Mouse (Mus musculus): Measurements from ENCODE around the gene Cd38. TPM values are rescaled to one million over a fixed set of nuclear protein-coding genes. Genes with fewer than 3 reads are reported as not detected.
"Not testable (repeated sequence)": the region's sequence is repeated elsewhere in the genome, so short reads cannot be mapped to it uniquely, and the experiment has no call there.

Cd38 gene
- polyA plus RNA-seq, 1 experiment from 2014 or later: 6.6 TPM

DNA sequence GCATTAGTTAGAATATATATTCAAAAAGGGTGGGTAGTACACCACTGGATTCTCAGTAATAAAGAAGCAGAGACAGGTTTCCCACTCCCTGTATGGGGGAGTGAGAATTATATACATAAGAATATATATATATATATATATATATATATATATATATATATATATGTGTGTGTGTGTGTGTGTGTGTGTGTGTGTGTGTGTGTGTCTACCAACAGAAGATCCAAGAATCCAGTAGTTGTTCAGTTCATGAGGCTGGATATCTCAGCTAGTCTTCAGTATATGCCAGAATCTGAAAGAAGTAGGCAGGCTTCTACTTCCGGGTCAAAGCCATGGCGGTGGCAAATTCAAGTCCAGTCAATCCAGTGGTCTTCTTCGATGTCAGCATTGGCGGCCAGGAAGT lies 44.5 kb downstream of the Cd38 start, which contains the start of gene Gm7879:
TSS of gene Gm7879 (plus strand) at position 301 of the 400 bp plus-strand sequence.
- not testable (repeated sequence) for H3K27ac ChIP-seq (replicated peaks); H3K9me3 ChIP-seq (replicated peaks); H3K4me3 ChIP-seq; H3K27me3 ChIP-seq (ENCODE audit: low read depth, poor library complexity, severe bottlenecking); DNase-seq (ENCODE audit: low spot score); H3K4me1 ChIP-seq; H3K36me3 ChIP-seq
- 93% methylated on average over 4 of the region's 4 CpGs for WGBS

DNA sequence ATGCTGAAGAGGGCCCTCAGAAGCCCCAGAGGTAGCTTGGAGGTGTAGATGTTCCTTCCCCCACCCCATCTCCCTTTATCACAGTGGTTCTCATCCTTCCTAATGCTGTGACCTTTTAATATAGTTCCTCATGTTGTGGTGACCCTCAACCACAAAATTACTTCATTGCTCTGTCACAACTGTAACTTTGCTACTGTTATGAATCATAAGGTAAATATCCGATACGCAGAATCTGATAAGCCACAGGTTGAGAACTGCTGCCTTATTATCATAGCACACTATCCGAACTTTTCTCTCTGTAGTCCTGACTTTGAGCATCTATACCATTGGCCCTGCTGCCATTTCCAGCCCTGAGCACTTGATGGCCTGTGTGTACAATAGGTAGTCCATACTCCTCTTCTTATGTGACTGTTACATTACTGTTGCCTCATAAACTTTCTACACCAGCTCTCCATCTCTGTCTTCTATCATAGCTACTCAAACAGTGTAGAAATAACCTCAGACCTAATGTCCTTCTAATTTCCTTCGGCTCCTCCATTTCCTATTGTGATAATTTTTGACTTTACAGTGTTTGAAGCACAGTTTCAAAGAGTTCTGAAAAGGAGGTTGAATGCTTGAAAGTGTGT lies 47.0 kb downstream of the Cd38 start:
- WGBS: 93% methylated on average over 4 of the region's 4 CpGs

DNA sequence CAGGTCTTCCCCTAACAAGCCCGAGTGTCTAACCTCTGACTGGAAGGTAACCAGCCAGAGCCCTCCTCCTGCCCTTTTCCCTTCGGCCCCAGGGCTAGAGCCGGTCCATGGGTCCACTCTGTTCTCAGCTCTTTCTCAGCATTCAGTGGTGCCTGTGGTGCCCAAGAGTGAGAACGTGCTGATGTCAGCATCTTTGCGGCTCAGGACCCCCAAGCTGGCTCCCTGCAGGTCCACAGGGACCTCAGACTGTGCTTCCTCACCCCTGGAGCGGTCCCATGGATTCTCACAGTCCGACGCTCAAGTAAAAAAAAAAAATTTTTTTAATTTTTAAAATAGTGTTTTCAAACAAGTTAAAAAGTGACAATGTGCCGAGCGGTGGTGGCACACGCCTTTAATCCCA lies 53.5 kb downstream of the Cd38 start:
- DNase-seq (ENCODE audit: low spot score): no peak
- Histone ChIP-seq H3K9me3 (replicated peaks) (no peaks in the 10 kb centered on the region), H3K27me3 (ENCODE audit: low read depth, poor library complexity, severe bottlenecking) (no peaks in the 10 kb centered on the region), H3K4me1 (peaks cover 3% of the 10 kb centered on the region; the same call in 1 of the 2 replicates), H3K36me3 (no peaks in the 10 kb centered on the region), H3K27ac (replicated peaks) (no peak overlapping the region), H3K4me3 (no peak overlapping the region)
- 94% methylated on average over 11 of the region's 11 CpGs for WGBS

More for the DNA sequence above, 47.0 kb downstream of the Cd38 start:
- Histone ChIP-seq H3K9me3 (replicated peaks) (no peaks in the 10 kb centered on the region), H3K4me1 (peaks cover 4% of the 10 kb centered on the region; the same call in 1 of the 2 replicates), H3K27ac (replicated peaks) (no peak overlapping the region), H3K4me3 (no peak overlapping the region), H3K36me3 (no peaks in the 10 kb centered on the region), H3K27me3 (ENCODE audit: low read depth, poor library complexity, severe bottlenecking) (no peaks in the 10 kb centered on the region)
- no peak for DNase-seq (ENCODE audit: low spot score)

DNA sequence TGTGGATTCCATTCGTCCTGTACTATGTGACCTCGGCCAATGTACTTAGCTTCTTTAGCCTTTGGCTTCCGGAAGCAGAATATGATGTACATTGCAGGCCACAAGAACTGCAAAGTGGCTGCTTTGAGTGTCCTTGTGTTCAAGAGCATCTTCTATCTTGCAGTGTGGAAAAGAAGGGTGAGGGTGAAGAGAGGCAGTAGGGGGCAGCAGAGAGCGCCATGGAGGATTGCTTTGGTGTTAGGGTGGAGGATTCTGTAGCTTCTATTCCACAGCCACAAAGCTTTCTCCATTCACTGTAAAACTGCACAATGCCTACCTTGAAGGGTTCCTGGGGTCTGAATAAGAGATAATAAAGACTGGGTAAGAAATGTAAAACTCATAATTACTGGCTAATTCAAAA lies 55.6 kb downstream of the Cd38 start:
- WGBS: 31% methylated on average over 4 of the region's 4 CpGs
- H3K27me3 ChIP-seq (ENCODE audit: low read depth, poor library complexity, severe bottlenecking): no peaks in the 10 kb centered on the region
- H3K4me3 ChIP-seq: no peak overlapping the region
- no peaks in the 10 kb centered on the region for H3K36me3 ChIP-seq
- H3K27ac ChIP-seq (replicated peaks): no peak overlapping the region
- H3K9me3 ChIP-seq (replicated peaks): no peaks in the 10 kb centered on the region
- H3K4me1 ChIP-seq: no peaks in the 10 kb centered on the region
- peak; percentile 55 for DNase-seq (ENCODE audit: low spot score)

DNA sequence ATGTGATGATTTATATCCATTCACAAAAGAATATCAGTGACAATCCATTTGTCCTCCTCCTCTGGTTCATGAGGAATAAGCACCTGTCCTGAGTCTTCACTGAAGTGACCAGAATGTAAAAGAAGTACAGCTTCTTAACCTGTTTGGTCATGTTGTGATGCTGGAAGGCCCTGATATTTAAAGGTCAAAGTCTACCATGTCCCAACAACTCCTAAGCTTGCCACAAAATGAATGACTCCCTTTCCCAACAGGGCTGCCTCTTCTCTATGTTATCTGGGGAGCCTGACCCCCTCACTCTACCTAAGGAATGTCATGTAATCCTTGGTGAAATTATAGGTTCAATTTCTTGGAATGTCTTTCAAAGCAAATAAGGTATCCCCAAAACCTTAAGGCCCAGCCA lies 59.4 kb downstream of the Cd38 start:
- Histone ChIP-seq H3K4me1 (no peaks in the 10 kb centered on the region), H3K36me3 (no peaks in the 10 kb centered on the region), H3K27ac (replicated peaks) (no peak overlapping the region), H3K27me3 (ENCODE audit: low read depth, poor library complexity, severe bottlenecking) (no peaks in the 10 kb centered on the region), H3K9me3 (replicated peaks) (no peaks in the 10 kb centered on the region), H3K4me3 (no peak overlapping the region)
- no peak for DNase-seq (ENCODE audit: low spot score)

DNA sequence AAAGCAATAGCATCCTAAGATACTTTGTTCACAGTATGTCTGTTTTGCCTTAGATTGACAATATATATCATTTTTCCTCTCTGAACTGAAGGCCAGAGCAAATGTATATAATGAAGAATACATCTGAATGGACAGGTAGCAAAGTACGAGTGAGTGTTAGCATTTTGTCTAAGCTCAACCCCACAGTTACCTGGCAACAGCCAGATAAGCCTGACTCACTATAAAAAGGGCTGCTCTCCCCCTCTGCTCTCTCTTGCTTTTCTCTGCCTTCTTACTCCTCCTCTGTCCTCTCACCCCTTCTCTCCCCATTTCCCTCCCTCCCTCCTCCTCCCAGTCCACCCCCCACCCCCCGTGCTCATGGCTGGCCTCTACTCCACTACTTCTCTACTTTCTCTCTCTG lies 64.9 kb downstream of the Cd38 start:
- Histone ChIP-seq H3K4me3 (no peak overlapping the region), H3K9me3 (replicated peaks) (no peaks in the 10 kb centered on the region), H3K27ac (replicated peaks) (no peak overlapping the region), H3K4me1 (no peaks in the 10 kb centered on the region), H3K27me3 (ENCODE audit: low read depth, poor library complexity, severe bottlenecking) (no peaks in the 10 kb centered on the region), H3K36me3 (no peaks in the 10 kb centered on the region)
- no peak for DNase-seq (ENCODE audit: low spot score)
- 49% methylated on average over 2 of the region's 2 CpGs for WGBS

DNA sequence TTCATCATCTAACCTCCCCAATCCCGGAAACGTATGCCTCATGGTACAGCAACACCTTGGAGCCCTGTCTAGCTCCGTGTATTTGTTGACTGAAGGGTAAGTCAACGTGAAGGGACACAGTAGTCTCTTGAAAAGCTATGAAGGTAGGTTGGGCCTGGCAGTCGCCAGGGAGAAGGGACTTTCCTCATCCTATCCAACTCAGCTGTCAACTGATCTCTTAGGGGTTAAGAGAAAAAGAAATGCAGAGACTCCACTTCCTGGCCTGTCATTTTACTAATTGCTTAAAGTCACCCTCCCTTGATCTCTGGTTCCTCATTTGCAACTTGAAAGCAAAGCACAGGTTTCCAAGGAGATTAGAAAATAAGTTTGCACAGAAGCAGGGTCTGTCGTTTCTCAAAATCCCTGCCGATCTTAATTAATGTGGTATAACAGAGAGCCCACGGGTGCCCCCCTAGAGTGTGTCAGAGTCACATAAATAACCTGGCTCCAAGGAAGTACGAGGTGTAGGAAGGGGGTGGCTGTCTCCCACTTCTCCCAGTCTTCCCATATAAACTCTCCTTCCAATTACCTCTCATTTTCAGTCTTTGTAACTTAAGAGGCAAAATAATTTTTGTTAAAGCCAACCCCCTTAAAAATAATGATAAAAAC lies 79.1 kb downstream of the Cd38 start:
- Histone ChIP-seq H3K36me3 (no peaks in the 10 kb centered on the region), H3K27me3 (ENCODE audit: low read depth, poor library complexity, severe bottlenecking) (peaks cover 14% of the 10 kb centered on the region; the same call in 1 of the 2 replicates), H3K27ac (replicated peaks) (peak overlapping the region; percentile 68), H3K4me1 (peaks cover 20% of the 10 kb centered on the region), H3K4me3 (peak overlapping the region; percentile 54), H3K9me3 (replicated peaks) (no peaks in the 10 kb centered on the region)
- WGBS: 43% methylated on average over 9 of the region's 9 CpGs
- DNase-seq (ENCODE audit: low spot score): no peak

DNA sequence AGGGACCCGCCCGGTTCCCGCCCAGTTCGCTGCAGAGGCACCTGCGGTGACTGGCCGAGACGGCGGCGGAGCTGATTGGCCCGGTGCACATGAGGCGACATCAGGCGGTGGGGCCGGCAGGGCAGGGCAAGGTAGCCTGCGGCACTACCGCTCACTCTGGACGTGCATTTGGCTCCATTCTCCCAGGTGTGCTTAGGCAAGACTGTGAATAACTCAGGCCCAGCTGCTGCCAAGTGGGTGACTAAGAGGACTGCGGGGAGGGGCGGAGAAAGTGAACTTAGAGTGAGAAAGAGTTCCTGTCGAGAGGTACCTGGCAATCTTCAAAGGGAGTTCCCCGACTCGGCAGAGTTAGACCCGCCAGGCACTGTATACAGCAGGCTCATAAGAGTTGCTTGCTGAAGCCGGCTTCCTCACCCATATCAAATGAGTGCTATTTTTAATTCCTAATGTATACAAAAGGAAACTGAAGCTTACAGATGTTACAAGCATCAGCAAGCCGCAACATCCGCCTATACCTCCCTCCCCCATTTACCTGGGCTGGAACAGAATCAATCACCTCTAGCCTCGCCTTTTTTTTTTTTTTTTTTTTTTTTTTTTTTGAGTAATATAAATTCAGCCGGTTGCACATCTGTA lies 79.9 kb downstream of the Cd38 start:
- 4% methylated on average over 27 of the region's 27 CpGs for WGBS
- Histone ChIP-seq H3K4me1 (peaks cover 20% of the 10 kb centered on the region), H3K36me3 (no peaks in the 10 kb centered on the region), H3K9me3 (replicated peaks) (no peaks in the 10 kb centered on the region), H3K4me3 (peak overlapping the region; percentile 54), H3K27ac (replicated peaks) (peak overlapping the region; percentile 68), H3K27me3 (ENCODE audit: low read depth, poor library complexity, severe bottlenecking) (peaks cover 14% of the 10 kb centered on the region; the same call in 1 of the 2 replicates)
- peak; percentile 61 for DNase-seq (ENCODE audit: low spot score)

DNA sequence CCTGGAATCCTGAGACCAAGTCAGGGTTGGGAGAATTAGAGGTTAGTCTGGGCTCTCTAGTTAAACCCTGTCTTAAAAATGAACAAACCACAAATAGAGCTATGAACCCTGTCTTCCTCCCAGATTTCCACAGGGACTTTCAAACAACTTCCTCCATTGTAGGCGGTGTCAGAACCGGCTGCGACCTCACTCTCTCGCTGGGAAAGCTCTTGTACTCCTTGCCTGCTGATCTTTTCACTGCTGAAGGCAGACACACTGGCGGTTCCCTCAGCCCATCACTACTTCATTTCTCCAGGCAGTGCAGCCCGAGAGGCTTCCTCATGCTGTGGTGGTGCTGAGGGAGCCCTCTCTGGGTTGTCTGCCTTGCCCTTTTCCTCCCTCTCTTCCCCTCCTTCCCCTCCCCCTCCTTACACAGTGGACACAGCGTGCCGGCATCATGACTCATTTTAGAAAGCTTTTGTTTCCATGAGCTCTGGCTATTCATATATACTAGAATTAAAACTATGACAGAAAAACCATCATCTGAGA lies 80.5 kb downstream of the Cd38 start:
- H3K27ac ChIP-seq (replicated peaks): peak overlapping the region; percentile 46; the same call in 1 of the 2 replicates
- peak overlapping the region; percentile 54 for H3K4me3 ChIP-seq
- peaks cover 14% of the 10 kb centered on the region; the same call in 1 of the 2 replicates for H3K27me3 ChIP-seq (ENCODE audit: low read depth, poor library complexity, severe bottlenecking)
- peaks cover 20% of the 10 kb centered on the region for H3K4me1 ChIP-seq
- no peaks in the 10 kb centered on the region for H3K36me3 ChIP-seq
- H3K9me3 ChIP-seq (replicated peaks): no peaks in the 10 kb centered on the region
- DNase-seq (ENCODE audit: low spot score): peak; percentile 25
- WGBS: 6% methylated on average over 8 of the region's 8 CpGs

DNA sequence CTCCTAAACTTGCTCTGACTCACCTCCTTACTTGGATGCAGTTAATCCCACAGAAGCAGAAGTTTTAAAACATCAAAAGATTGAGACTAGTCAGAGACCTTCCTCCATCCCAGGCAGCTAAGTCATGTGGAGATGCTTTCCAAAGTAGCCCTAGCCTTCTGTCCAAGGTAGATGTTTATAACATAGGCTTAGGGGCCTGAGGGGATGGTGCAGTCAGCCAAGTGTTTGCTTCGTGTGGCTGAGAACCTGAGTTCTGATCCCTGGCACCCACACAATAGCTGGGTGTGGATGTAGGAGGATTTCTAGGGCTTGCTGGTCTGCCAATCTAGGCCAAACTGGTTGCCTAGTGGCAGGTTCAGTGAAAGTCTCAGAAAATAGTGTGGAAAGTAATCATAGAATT lies 84.9 kb downstream of the Cd38 start:
- Histone ChIP-seq H3K9me3 (replicated peaks) (no peaks in the 10 kb centered on the region), H3K27ac (replicated peaks) (no peak overlapping the region), H3K27me3 (ENCODE audit: low read depth, poor library complexity, severe bottlenecking) (no peaks in the 10 kb centered on the region), H3K4me1 (peaks cover 9% of the 10 kb centered on the region), H3K36me3 (no peaks in the 10 kb centered on the region), H3K4me3 (no peak overlapping the region)
- 90% methylated on average over 1 of the region's 1 CpGs for WGBS
- DNase-seq (ENCODE audit: low spot score): no peak

DNA sequence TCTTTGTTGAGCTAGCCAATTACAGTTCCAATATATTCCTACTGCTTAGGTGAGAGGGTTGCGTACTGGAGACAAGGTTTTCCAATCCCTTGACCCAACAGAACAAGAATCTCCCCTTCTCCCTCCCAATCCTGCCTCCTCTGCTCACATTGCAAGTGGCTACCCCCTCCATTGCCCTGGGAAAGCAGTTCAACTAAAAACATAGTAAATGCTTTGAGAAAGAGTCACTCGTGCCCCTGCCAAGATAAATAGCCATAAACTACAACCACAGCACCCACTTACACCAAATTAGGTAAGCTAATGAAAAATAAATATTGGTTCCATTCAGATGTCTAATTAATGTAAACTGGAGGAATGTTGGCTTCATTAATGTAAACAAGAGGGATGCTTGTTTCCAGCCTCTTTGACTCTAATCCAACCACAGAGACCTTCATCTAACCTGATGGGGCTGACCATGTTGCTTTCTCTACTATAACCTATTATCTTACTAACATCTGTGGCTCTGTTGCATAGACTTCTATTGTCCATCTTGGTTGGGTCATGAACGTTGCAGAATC lies 91.6 kb downstream of the Cd38 start:
- Histone ChIP-seq H3K27ac (replicated peaks) (no peak overlapping the region), H3K9me3 (replicated peaks) (no peaks in the 10 kb centered on the region), H3K27me3 (ENCODE audit: low read depth, poor library complexity, severe bottlenecking) (no peaks in the 10 kb centered on the region), H3K4me1 (no peaks in the 10 kb centered on the region), H3K4me3 (no peak overlapping the region), H3K36me3 (no peaks in the 10 kb centered on the region)
- 90% methylated on average over 3 of the region's 3 CpGs for WGBS
- no peak for DNase-seq (ENCODE audit: low spot score)

DNA sequence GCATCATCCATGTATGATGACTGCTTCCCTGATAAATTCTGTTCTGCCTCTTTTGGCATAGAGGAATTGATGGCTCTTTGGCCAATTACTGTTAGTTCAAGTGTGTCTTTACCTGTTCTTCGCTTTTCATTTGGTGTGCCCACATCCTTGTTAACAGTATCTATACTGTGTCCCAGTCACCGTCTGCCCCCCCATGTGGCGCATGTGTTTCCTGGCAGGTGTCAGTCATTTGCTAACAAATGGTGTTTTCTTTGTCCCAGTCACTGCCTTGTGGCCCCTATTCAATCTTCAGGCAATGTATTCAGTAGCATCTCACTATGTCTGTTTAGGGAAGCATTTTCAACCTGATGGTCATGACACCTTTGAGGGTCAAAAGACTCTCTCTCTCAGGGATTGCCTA lies 92.7 kb downstream of the Cd38 start:
- 92% methylated on average over 3 of the region's 3 CpGs for WGBS
- no peak for DNase-seq (ENCODE audit: low spot score)
- Histone ChIP-seq H3K27ac (replicated peaks) (no peak overlapping the region), H3K9me3 (replicated peaks) (no peaks in the 10 kb centered on the region), H3K36me3 (no peaks in the 10 kb centered on the region), H3K27me3 (ENCODE audit: low read depth, poor library complexity, severe bottlenecking) (no peaks in the 10 kb centered on the region), H3K4me1 (no peaks in the 10 kb centered on the region), H3K4me3 (no peak overlapping the region)
